Mouse (Mus musculus): Measurements from ENCODE around the gene Zfp160.
"Not testable (repeated sequence)": the region's sequence is repeated elsewhere in the genome, so short reads cannot be mapped to it uniquely, and the experiment has no call there.

GRCm38 (mm10) chr17:21051919-21052318 is 43.2 kb downstream of the Zfp160 start:
- not testable (repeated sequence) for TF ChIP-seq CTCF (IDR thresholded peaks at IDR 0.05; ENCODE audit: low read depth); EP300 (optimal IDR thresholded peaks at IDR 0.05)
